Mouse (Mus musculus) MEL (cell line): Measurements from ENCODE around the gene Zfp2. TPM values are rescaled to one million over a fixed set of nuclear protein-coding genes. Genes with fewer than 3 reads are reported as not detected.

Source experiments
- DNase-seq: peaks from one replicate; pipeline ENCODE4 v3.0.0; 2011; ENCODE audit warnings: low read depth, low spot score
- H3K27ac ChIP-seq: 2 replicates; pipeline ENCODE4 v1.5.1; 2012; ENCODE audit warnings: low read depth, mild to moderate bottlenecking, control low read depth, low read length, moderate library complexity; ENCODE audit not compliant: control insufficient read depth
- H3K27me3 ChIP-seq, 2 experiments: fragments of 150-350 bp in 1 of 2; sonication (generic) in 1 of 2; 2 replicates each; pipeline ENCODE4 v1.6.1; 2012; ENCODE audit warnings: low read length in 2 of 2, mild to moderate bottlenecking in 2 of 2, improper control_type of control experiment in 1 of 2, moderate library complexity in 1 of 2; ENCODE audit not compliant: insufficient read depth in 2 of 2, control insufficient read depth in 1 of 2
- H3K36me3 ChIP-seq, 2 experiments: 2 replicates each; pipeline ENCODE4 v1.6.1; 2012 to 2014; ENCODE audit warnings: low read length in 2 of 2, improper control_type of control experiment in 1 of 2, inconsistent platforms in 1 of 2, mild to moderate bottlenecking in 1 of 2; ENCODE audit not compliant: insufficient read depth in 2 of 2, control insufficient read depth in 1 of 2
- H3K4me1 ChIP-seq, 2 experiments: fragments of 150-350 bp in 1 of 2; sonication (generic) in 1 of 2; 2 replicates each; pipeline ENCODE4 v1.6.1; 2012; ENCODE audit warnings: low read length in 2 of 2, improper control_type of control experiment in 1 of 2, mild to moderate bottlenecking in 1 of 2; ENCODE audit not compliant: insufficient read depth in 2 of 2, control insufficient read depth in 1 of 2
- H3K4me3 ChIP-seq, 2 experiments: fragments of 150-350 bp in 1 of 2; sonication (generic) in 1 of 2; 2 replicates each; pipeline ENCODE4 v1.5.1; 2012; ENCODE audit warnings: low read depth in 2 of 2, low read length in 2 of 2, mild to moderate bottlenecking in 2 of 2, moderate library complexity in 2 of 2, control low read depth in 1 of 2, improper control_type of control experiment in 1 of 2; ENCODE audit not compliant: control insufficient read depth in 1 of 2, insufficient read depth in 1 of 2
- H3K79me2 ChIP-seq: 2 replicates; pipeline ENCODE4 v1.6.1; 2012; ENCODE audit warnings: mild to moderate bottlenecking, low read length, moderate library complexity; ENCODE audit not compliant: control insufficient read depth, poor library complexity, insufficient read depth
- H3K9ac ChIP-seq: 2 replicates; pipeline ENCODE4 v1.6.1; 2012; ENCODE audit warnings: low read depth, mild to moderate bottlenecking, control low read depth, low read length, moderate library complexity; ENCODE audit not compliant: control insufficient read depth, poor library complexity, severe bottlenecking
- H3K9me3 ChIP-seq: fragments of 150-350 bp; sonication (generic); replicated peaks from 2 replicates; pipeline ENCODE4 v1.6.1; 2012; ENCODE audit warnings: mild to moderate bottlenecking, low read length, improper control_type of control experiment, moderate library complexity; ENCODE audit not compliant: insufficient read depth
- CHD2 ChIP-seq: IDR thresholded peaks from 2 replicates; pipeline ENCODE4 v1.6.1; 2011; ENCODE audit warnings: low read length, improper control_type of control experiment
- CTCF ChIP-seq, 3 experiments: IDR thresholded peaks in 2 of 3; conservative IDR thresholded peaks in 1 of 3; 2 replicates each; pipeline ENCODE4 v1.5.1; 2011 to 2012; ENCODE audit warnings: low read length in 3 of 3, low read depth in 2 of 3, mild to moderate bottlenecking in 2 of 3, improper control_type of control experiment in 1 of 3, inconsistent platforms in 1 of 3, mixed read lengths in 1 of 3, moderate library complexity in 1 of 3; ENCODE audit not compliant: control insufficient read depth in 1 of 3, insufficient read depth in 1 of 3, poor library complexity in 1 of 3, severe bottlenecking in 1 of 3
- E2F4 ChIP-seq: IDR thresholded peaks from 2 replicates; pipeline ENCODE4 v1.6.1; 2011; ENCODE audit warnings: low read depth, low read length, improper control_type of control experiment, borderline replicate concordance
- EP300 ChIP-seq, 2 experiments: IDR thresholded peaks; 2 replicates each; pipeline ENCODE4 v1.6.1; 2011; ENCODE audit warnings: improper control_type of control experiment in 2 of 2, low read length in 2 of 2, low read depth in 1 of 2, mild to moderate bottlenecking in 1 of 2
- GABPA ChIP-seq: IDR thresholded peaks from 2 replicates; pipeline ENCODE4 v1.6.1; 2012; ENCODE audit warnings: low read depth, mild to moderate bottlenecking, inconsistent platforms, low read length, improper control_type of control experiment, moderate library complexity
- GATA1 ChIP-seq: IDR thresholded peaks from 2 replicates; pipeline ENCODE4 v1.6.1; 2011; ENCODE audit warnings: low read depth, low read length, improper control_type of control experiment
- JUND ChIP-seq: IDR thresholded peaks from 2 replicates; pipeline ENCODE4 v1.6.1; 2011; ENCODE audit warnings: low read depth, mild to moderate bottlenecking, improper control_type of control experiment, low read length
- KAT2A ChIP-seq: conservative IDR thresholded peaks from 2 replicates; pipeline ENCODE4 v1.6.1; 2012; ENCODE audit warnings: low read depth, low read length, improper control_type of control experiment, inconsistent platforms
- MAFK ChIP-seq: IDR thresholded peaks from 2 replicates; pipeline ENCODE4 v1.6.1; 2011; ENCODE audit warnings: low read depth, mild to moderate bottlenecking, low read length, improper control_type of control experiment, borderline replicate concordance
- MAX ChIP-seq: IDR thresholded peaks from 2 replicates; pipeline ENCODE4 v1.6.1; 2011; ENCODE audit warnings: low read length, improper control_type of control experiment
- MAZ ChIP-seq: IDR thresholded peaks from 2 replicates; pipeline ENCODE4 v1.6.1; 2012; ENCODE audit warnings: low read depth, mild to moderate bottlenecking, inconsistent platforms, low read length, improper control_type of control experiment
- MXI1 ChIP-seq: IDR thresholded peaks from 2 replicates; pipeline ENCODE4 v1.6.1; 2011; ENCODE audit warnings: mild to moderate bottlenecking, low read depth, low read length, improper control_type of control experiment
- MYB ChIP-seq: IDR thresholded peaks from 2 replicates; pipeline ENCODE4 v1.6.1; 2011; ENCODE audit warnings: mild to moderate bottlenecking, low read depth, low read length, improper control_type of control experiment
- MYC ChIP-seq: IDR thresholded peaks from 2 replicates; pipeline ENCODE4 v1.6.1; 2011; ENCODE audit warnings: low read depth, mild to moderate bottlenecking, low read length, improper control_type of control experiment, moderate library complexity
- POLR2AphosphoS5 ChIP-seq: IDR thresholded peaks from 2 replicates; pipeline ENCODE4 v1.6.1; 2012; ENCODE audit warnings: low read depth, borderline replicate concordance, mild to moderate bottlenecking, inconsistent platforms, low read length, moderate library complexity, mixed read lengths
- RAD21 ChIP-seq: IDR thresholded peaks from 2 replicates; pipeline ENCODE4 v1.6.1; 2011; ENCODE audit warnings: mild to moderate bottlenecking, low read depth, low read length, improper control_type of control experiment
- RCOR1 ChIP-seq: IDR thresholded peaks from 2 replicates; pipeline ENCODE4 v1.6.1; 2012; ENCODE audit warnings: low read depth, mild to moderate bottlenecking, inconsistent platforms, low read length, improper control_type of control experiment
- SMC3 ChIP-seq: IDR thresholded peaks from 2 replicates; pipeline ENCODE4 v1.6.1; 2011; ENCODE audit warnings: low read depth, low read length, improper control_type of control experiment
- TBP ChIP-seq: IDR thresholded peaks from 2 replicates; pipeline ENCODE4 v1.8.0; 2011; ENCODE audit warnings: low read depth, low read length, improper control_type of control experiment
- TCF12 ChIP-seq: IDR thresholded peaks from 2 replicates; pipeline ENCODE4 v1.6.1; 2014; ENCODE audit warnings: low read depth, mild to moderate bottlenecking, inconsistent platforms, low read length, improper control_type of control experiment, moderate library complexity
- UBTF ChIP-seq: IDR thresholded peaks from 2 replicates; pipeline ENCODE4 v1.6.1; 2012; ENCODE audit warnings: low read depth, mild to moderate bottlenecking, inconsistent platforms, low read length, improper control_type of control experiment, moderate library complexity, borderline replicate concordance; ENCODE audit not compliant: insufficient read depth
- USF1 ChIP-seq: IDR thresholded peaks from 2 replicates; pipeline ENCODE4 v1.6.1; 2014; ENCODE audit warnings: low read depth, mild to moderate bottlenecking, inconsistent platforms, low read length, improper control_type of control experiment, moderate library complexity
- ZC3H11A ChIP-seq: IDR thresholded peaks from 2 replicates; pipeline ENCODE4 v1.6.1; 2012; ENCODE audit warnings: low read depth, mild to moderate bottlenecking, inconsistent platforms, low read length, improper control_type of control experiment
- ZKSCAN1 ChIP-seq: IDR thresholded peaks from 2 replicates; pipeline ENCODE4 v1.6.1; 2012; ENCODE audit warnings: low read depth, mild to moderate bottlenecking, inconsistent platforms, low read length, improper control_type of control experiment, moderate library complexity
- ZMIZ1 ChIP-seq: IDR thresholded peaks from 2 replicates; pipeline ENCODE4 v1.6.1; 2012; ENCODE audit warnings: low read depth, mild to moderate bottlenecking, inconsistent platforms, low read length, improper control_type of control experiment, moderate library complexity
- polyA plus RNA-seq, 2 experiments: library from polyadenylated mRNA; stranded (reverse) in 1 of 2; unstranded in 1 of 2; fragments of >175 nt in 1 of 2; fragments of >200 nt in 1 of 2; gene quantifications; 2 replicates each; pipeline versions ENCODE4 v1.2.1 to v1.2.4; 2012; ENCODE audit warnings: low replicate concordance in 2 of 2, low read depth in 1 of 2; ENCODE audit not compliant: insufficient read length in 2 of 2, insufficient read depth in 1 of 2, missing spikeins in 1 of 2
- total RNA-seq: library from RNA; depleted of rRNA; stranded (reverse); fragments of 300-350 nt; gene quantifications from 2 replicates; pipeline ENCODE4 v1.2.3, GENCODE M21; 2012

Gene Zfp2
- total and polyA plus RNA-seq, 3 experiments, result not detected

GRCm38 (mm10) chr11:50913301-50913700, 2.7 kb downstream of the Zfp2 start:
- Histone ChIP-seq H3K9me3 (no peaks in the 10 kb centered on the region), H3K79me2 (no peaks in the 10 kb centered on the region), H3K9ac (no peak overlapping the region), H3K27ac (no peak overlapping the region), H3K4me1 (no peaks in the 10 kb centered on the region), H3K36me3 (no peaks in the 10 kb centered on the region), H3K27me3 (no peaks in the 10 kb centered on the region; a peak in 1 of 4 replicates), H3K4me3 (no peak overlapping the region)
- DNase-seq, result no peak
- no peak for TF ChIP-seq MYC
- no peak for TF ChIP-seq RAD21
- no peak for TF ChIP-seq MAX
- TF ChIP-seq GABPA, result no peak
- TF ChIP-seq POLR2AphosphoS5, result no peak
- no peak for TF ChIP-seq RCOR1
- no peak for TF ChIP-seq KAT2A
- TF ChIP-seq MYB, result no peak
- no peak for TF ChIP-seq ZC3H11A
- TF ChIP-seq MAFK, result no peak
- no peak for TF ChIP-seq ZKSCAN1
- TF ChIP-seq SMC3, result no peak
- TF ChIP-seq CTCF (IDR thresholded peaks at IDR 0.05 in 2 of 3, conservative IDR thresholded peaks at IDR 0.05 in 1 of 3; ENCODE audit: control insufficient read depth in 1 of 3, insufficient read depth in 1 of 3, low read depth in 2 of 3, low read length in 3 of 3, poor library complexity in 1 of 3, severe bottlenecking in 1 of 3), result no peak
- TF ChIP-seq UBTF, result no peak

GRCm38 (mm10) chr11:50908136-50908535, 7.8 kb downstream of the Zfp2 start:
- H3K9me3 ChIP-seq, result no peaks in the 10 kb centered on the region
- no peaks in the 10 kb centered on the region for H3K36me3 ChIP-seq
- no peaks in the 10 kb centered on the region; a peak in 1 of 4 replicates for H3K27me3 ChIP-seq
- H3K9ac ChIP-seq, result no peak overlapping the region
- no peaks in the 10 kb centered on the region for H3K4me1 ChIP-seq
- TF ChIP-seq TBP, result no peak
- TF ChIP-seq ZMIZ1, result no peak
- TF ChIP-seq UBTF, result no peak
- TF ChIP-seq MAZ, result no peak
- TF ChIP-seq E2F4, result no peak
- no peak for TF ChIP-seq TCF12
- TF ChIP-seq USF1, result no peak
- no peak for TF ChIP-seq RAD21
- TF ChIP-seq GATA1, result no peak
- TF ChIP-seq CTCF (IDR thresholded peaks at IDR 0.05 in 2 of 3, conservative IDR thresholded peaks at IDR 0.05 in 1 of 3; ENCODE audit: control insufficient read depth in 1 of 3, insufficient read depth in 1 of 3, low read depth in 2 of 3, low read length in 3 of 3, poor library complexity in 1 of 3, severe bottlenecking in 1 of 3), result no peak
- TF ChIP-seq CHD2, result no peak
- no peak for TF ChIP-seq KAT2A
- TF ChIP-seq JUND, result no peak
- TF ChIP-seq MXI1, result no peak
- TF ChIP-seq EP300 (IDR thresholded peaks at IDR 0.05; ENCODE audit: low read depth in 1 of 2, low read length in 2 of 2), result no peak
- TF ChIP-seq, all 39 proteins: peak for 0
- H3K27ac ChIP-seq, result no peak overlapping the region
- no peak overlapping the region for H3K4me3 ChIP-seq
- no peak for DNase-seq
- no peaks in the 10 kb centered on the region for H3K79me2 ChIP-seq
